Mouse (Mus musculus): ENCODE results near the gene Scaf8. TPM values are rescaled to one million over a fixed set of nuclear protein-coding genes. Genes with fewer than 3 reads are reported as not detected.

Gene Scaf8
- total and polyA plus RNA-seq, 2 experiments from 2014 or later: 15.8 to 56.0 TPM

- H3K4me1 ChIP-seq (ENCODE audit: insufficient read depth, low read length): no peaks in the 10 kb centered on the region
- DNase-seq (ENCODE audit: low spot score) (no peak), ATAC-seq (ENCODE audit: low FRiP score) (no peak)
- H3K4me3 ChIP-seq (ENCODE audit: low read depth, low read length): no peak overlapping the region
- WGBS: 97% methylated on average over 5 of the region's 5 CpGs
- no peaks in the 10 kb centered on the region for H3K27me3 ChIP-seq (ENCODE audit: insufficient read depth, low read length)
- H3K9me3 ChIP-seq (ENCODE audit: low read length): no peaks in the 10 kb centered on the region
- TF ChIP-seq CTCF (IDR thresholded peaks at IDR 0.05): no peak
- 0 out of 2 replicates have a peak, but pooled peaks cover 3% of the 10 kb centered on the region for H3K36me3 ChIP-seq (ENCODE audit: insufficient read depth, low read length)
- no peak overlapping the region for H3K4me2 ChIP-seq (ENCODE audit: low read depth, low read length, poor library complexity, severe bottlenecking)
- H3K9ac ChIP-seq (replicated peaks; ENCODE audit: low read length, poor library complexity, severe bottlenecking): no peak overlapping the region
- no peak overlapping the region for H3K27ac ChIP-seq (ENCODE audit: low read depth, low read length)
These were observed 102.3 kb downstream of the Scaf8 start for GRCm38 (mm10) chr17:3217023-3217422.

GRCm38 (mm10) chr17:3218364-3218763 is 103.6 kb downstream of the Scaf8 start:
- WGBS: 73% methylated on average over 6 of the region's 7 CpGs
- Histone ChIP-seq H3K4me1 (ENCODE audit: insufficient read depth, low read length) (no peaks in the 10 kb centered on the region), H3K27me3 (ENCODE audit: insufficient read depth, low read length) (no peaks in the 10 kb centered on the region), H3K36me3 (ENCODE audit: insufficient read depth, low read length) (0 out of 2 replicates have a peak, but pooled peaks cover 3% of the 10 kb centered on the region), H3K27ac (ENCODE audit: low read depth, low read length) (no peak overlapping the region), H3K4me2 (ENCODE audit: low read depth, low read length, poor library complexity, severe bottlenecking) (no peak overlapping the region), H3K4me3 (ENCODE audit: low read depth, low read length) (no peak overlapping the region), H3K9ac (replicated peaks; ENCODE audit: low read length, poor library complexity, severe bottlenecking) (no peak overlapping the region), H3K9me3 (ENCODE audit: low read length) (no peaks in the 10 kb centered on the region)
- no peak for ATAC-seq (ENCODE audit: low FRiP score)
- TF ChIP-seq CTCF (IDR thresholded peaks at IDR 0.05): no peak
- DNase-seq (ENCODE audit: low spot score): no peak

GRCm38 (mm10) chr17:3218916-3219315 is 104.1 kb downstream of the Scaf8 start:
- DNase-seq (ENCODE audit: low spot score) (no peak), ATAC-seq (ENCODE audit: low FRiP score) (no peak)
- H3K9me3 ChIP-seq (ENCODE audit: low read length): no peaks in the 10 kb centered on the region
- no peak overlapping the region for H3K4me3 ChIP-seq (ENCODE audit: low read depth, low read length)
- 0 out of 2 replicates have a peak, but pooled peaks cover 3% of the 10 kb centered on the region for H3K36me3 ChIP-seq (ENCODE audit: insufficient read depth, low read length)
- H3K9ac ChIP-seq (replicated peaks; ENCODE audit: low read length, poor library complexity, severe bottlenecking): no peak overlapping the region
- TF ChIP-seq CTCF (IDR thresholded peaks at IDR 0.05): no peak
- WGBS: 70% methylated on average over 5 of the region's 5 CpGs
- no peak overlapping the region for H3K4me2 ChIP-seq (ENCODE audit: low read depth, low read length, poor library complexity, severe bottlenecking)
- no peak overlapping the region for H3K27ac ChIP-seq (ENCODE audit: low read depth, low read length)
- H3K4me1 ChIP-seq (ENCODE audit: insufficient read depth, low read length): no peaks in the 10 kb centered on the region
- no peaks in the 10 kb centered on the region for H3K27me3 ChIP-seq (ENCODE audit: insufficient read depth, low read length)

- H3K9me3 ChIP-seq (ENCODE audit: low read length): no peaks in the 10 kb centered on the region
- no peaks in the 10 kb centered on the region for H3K36me3 ChIP-seq (ENCODE audit: insufficient read depth, low read length)
- H3K4me1 ChIP-seq (ENCODE audit: insufficient read depth, low read length): no peaks in the 10 kb centered on the region
- WGBS: 72% methylated on average over 11 of the region's 11 CpGs
- no peak overlapping the region for H3K27ac ChIP-seq (ENCODE audit: low read depth, low read length)
- no peak for TF ChIP-seq CTCF (IDR thresholded peaks at IDR 0.05)
- H3K4me3 ChIP-seq (ENCODE audit: low read depth, low read length): no peak overlapping the region
- ATAC-seq (ENCODE audit: low FRiP score): no peak
- no peak overlapping the region for H3K4me2 ChIP-seq (ENCODE audit: low read depth, low read length, poor library complexity, severe bottlenecking)
- H3K9ac ChIP-seq (replicated peaks; ENCODE audit: low read length, poor library complexity, severe bottlenecking): no peak overlapping the region
- DNase-seq (ENCODE audit: low spot score): no peak
- no peaks in the 10 kb centered on the region for H3K27me3 ChIP-seq (ENCODE audit: insufficient read depth, low read length)
These were observed 105.4 kb downstream of the Scaf8 start for GRCm38 (mm10) chr17:3220201-3220600.

GRCm38 (mm10) chr17:3223071-3223470 is 108.3 kb downstream of the Scaf8 start:
- H3K4me2 ChIP-seq (ENCODE audit: low read depth, low read length, poor library complexity, severe bottlenecking): no peak overlapping the region
- H3K9ac ChIP-seq (replicated peaks; ENCODE audit: low read length, poor library complexity, severe bottlenecking): no peak overlapping the region
- no peak overlapping the region for H3K27ac ChIP-seq (ENCODE audit: low read depth, low read length)
- no peak overlapping the region for H3K4me3 ChIP-seq (ENCODE audit: low read depth, low read length)
- no peak for TF ChIP-seq CTCF (IDR thresholded peaks at IDR 0.05)
- no peaks in the 10 kb centered on the region for H3K36me3 ChIP-seq (ENCODE audit: insufficient read depth, low read length)
- no peaks in the 10 kb centered on the region for H3K4me1 ChIP-seq (ENCODE audit: insufficient read depth, low read length)
- no peak for ATAC-seq (ENCODE audit: low FRiP score)
- no peaks in the 10 kb centered on the region for H3K9me3 ChIP-seq (ENCODE audit: low read length)
- 67% methylated on average over 2 of the region's 2 CpGs for WGBS
- DNase-seq (ENCODE audit: low spot score): no peak
- no peaks in the 10 kb centered on the region for H3K27me3 ChIP-seq (ENCODE audit: insufficient read depth, low read length)

- no peaks in the 10 kb centered on the region for H3K27me3 ChIP-seq (ENCODE audit: insufficient read depth, low read length)
- no peak overlapping the region for H3K4me2 ChIP-seq (ENCODE audit: low read depth, low read length, poor library complexity, severe bottlenecking)
- H3K9ac ChIP-seq (replicated peaks; ENCODE audit: low read length, poor library complexity, severe bottlenecking): no peak overlapping the region
- no peaks in the 10 kb centered on the region for H3K36me3 ChIP-seq (ENCODE audit: insufficient read depth, low read length)
- ATAC-seq (ENCODE audit: low FRiP score) (no peak), DNase-seq (ENCODE audit: low spot score) (no peak)
- H3K4me3 ChIP-seq (ENCODE audit: low read depth, low read length): no peak overlapping the region
- WGBS: 85% methylated on average over 3 of the region's 3 CpGs
- no peak for TF ChIP-seq CTCF (IDR thresholded peaks at IDR 0.05)
- H3K4me1 ChIP-seq (ENCODE audit: insufficient read depth, low read length): no peaks in the 10 kb centered on the region
- H3K27ac ChIP-seq (ENCODE audit: low read depth, low read length): no peak overlapping the region
- no peaks in the 10 kb centered on the region for H3K9me3 ChIP-seq (ENCODE audit: low read length)
These were observed 108.9 kb downstream of the Scaf8 start for GRCm38 (mm10) chr17:3223721-3224120.
